Mouse (Mus musculus) stomach, postnatal 0 days (tissue): ENCODE results near the gene Scaf1.

Experiments
- CTCF ChIP-seq: IDR thresholded peaks from 2 replicates; pipeline ENCODE4 v1.5.1; 2016; ENCODE audit warnings: antibody characterized with exemption, low read depth, mild to moderate bottlenecking, moderate library complexity
- EP300 ChIP-seq: optimal IDR thresholded peaks from 2 replicates; pipeline ENCODE3; 2016; ENCODE audit warnings: antibody characterized with exemption

DNA sequence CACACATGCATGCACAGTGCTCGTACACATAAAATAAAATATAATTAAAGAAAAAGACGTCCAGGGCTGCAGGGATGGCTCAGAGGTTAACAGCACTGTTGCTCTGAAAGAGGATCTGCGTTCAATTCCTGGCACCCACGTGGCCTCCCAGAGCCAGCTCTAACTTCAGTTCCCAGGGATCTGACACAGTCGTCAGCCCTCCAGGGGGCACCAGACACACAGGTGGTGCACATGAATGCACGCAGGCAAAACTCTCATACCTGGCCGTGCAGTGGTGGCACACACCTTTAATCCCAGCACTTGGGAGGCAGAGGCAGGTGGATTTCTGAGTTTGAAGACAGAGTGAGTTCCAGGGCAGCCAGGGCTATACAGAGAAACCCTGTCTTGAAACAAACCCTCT lies 50.2 kb downstream of the Scaf1 start:
- peak; percentile 47 for TF ChIP-seq CTCF
- TF ChIP-seq EP300, result no peak
